Mouse (Mus musculus) CH12.LX (cell line): Measurements from ENCODE around the gene Tmem233. TPM values are rescaled to one million over a fixed set of nuclear protein-coding genes. Genes with fewer than 3 reads are reported as not detected.
A peak's percentile ranks its signal among the peaks of the same experiment; 100 is the strongest.

Experiments used
- DNase-seq: peaks from one replicate; pipeline ENCODE4 v3.0.0-alpha.2; 2013; ENCODE audit errors: extremely low read depth
- H3K27ac ChIP-seq: 2 replicates; pipeline ENCODE4 v1.5.1; 2012; ENCODE audit warnings: low read depth, mild to moderate bottlenecking, control low read depth, moderate library complexity; ENCODE audit not compliant: insufficient read depth
- H3K27me3 ChIP-seq: replicated peaks from 2 replicates; pipeline ENCODE3; 2012; ENCODE audit warnings: inconsistent platforms
- H3K36me3 ChIP-seq, 2 experiments: replicated peaks in 1 of 2; 2 replicates each; pipeline versions ENCODE3 to v1.6.1; 2012; ENCODE audit warnings: inconsistent platforms in 1 of 2, low read length in 1 of 2, mild to moderate bottlenecking in 1 of 2, mixed read lengths in 1 of 2, moderate library complexity in 1 of 2; ENCODE audit not compliant: control insufficient read depth in 1 of 2, insufficient read depth in 1 of 2
- H3K4me1 ChIP-seq, 2 experiments: 2 replicates each; pipeline ENCODE4 v1.6.1; 2012; ENCODE audit warnings: inconsistent platforms in 1 of 2, moderate library complexity in 1 of 2; ENCODE audit not compliant: insufficient read depth in 2 of 2, control insufficient read depth in 1 of 2
- H3K4me2 ChIP-seq: 2 replicates; pipeline ENCODE4 v1.6.1; 2012; ENCODE audit warnings: low read depth, mild to moderate bottlenecking, control low read depth; ENCODE audit not compliant: poor library complexity, insufficient read depth, severe bottlenecking
- H3K4me3 ChIP-seq, 3 experiments: fragments of 150-350 bp in 1 of 3; sonication (generic) in 1 of 3; replicated peaks in 1 of 3; 2 replicates each; pipeline versions ENCODE3 to v1.5.1; 2011 to 2012; ENCODE audit warnings: low read depth in 2 of 3, low read length in 2 of 3, mild to moderate bottlenecking in 2 of 3, moderate library complexity in 2 of 3, control low read depth in 1 of 3, improper control_type of control experiment in 1 of 3, inconsistent platforms in 1 of 3, mixed read lengths in 1 of 3; ENCODE audit not compliant: poor library complexity in 1 of 3
- H3K79me2 ChIP-seq: replicated peaks from 2 replicates; pipeline ENCODE4 v1.6.1; 2012; ENCODE audit warnings: mild to moderate bottlenecking, moderate library complexity; ENCODE audit not compliant: control insufficient read depth, poor library complexity, insufficient read depth, severe bottlenecking; ENCODE audit errors: extremely low read depth
- H3K9ac ChIP-seq: 2 replicates; pipeline ENCODE4 v1.6.1; 2012; ENCODE audit warnings: low read depth, mild to moderate bottlenecking, control low read depth, moderate library complexity; ENCODE audit not compliant: insufficient read depth
- H3K9me3 ChIP-seq: replicated peaks from 2 replicates; pipeline ENCODE3; 2012; ENCODE audit warnings: low read length, inconsistent platforms, mixed read lengths
- CHD1 ChIP-seq: IDR thresholded peaks from 2 replicates; pipeline ENCODE4 v1.6.1; 2012; ENCODE audit warnings: low read depth, low read length, improper control_type of control experiment, inconsistent platforms
- CHD2 ChIP-seq: IDR thresholded peaks from 2 replicates; pipeline ENCODE4 v1.6.1; 2011; ENCODE audit warnings: low read length, improper control_type of control experiment
- CTCF ChIP-seq, 2 experiments: IDR thresholded peaks in 1 of 2; conservative IDR thresholded peaks in 1 of 2; 2 replicates each; pipeline ENCODE4 v1.5.1; 2011 to 2012; ENCODE audit warnings: low read depth in 2 of 2, low read length in 2 of 2, improper control_type of control experiment in 1 of 2, inconsistent platforms in 1 of 2, mild to moderate bottlenecking in 1 of 2, moderate library complexity in 1 of 2
- ELF1 ChIP-seq: IDR thresholded peaks from 2 replicates; pipeline ENCODE4 v1.6.1; 2014; ENCODE audit warnings: low read depth, mild to moderate bottlenecking, inconsistent platforms, low read length, improper control_type of control experiment
- IRF4 ChIP-seq: IDR thresholded peaks from 2 replicates; pipeline ENCODE4 v1.6.1; 2014; ENCODE audit warnings: low read depth, mild to moderate bottlenecking, inconsistent platforms, low read length, improper control_type of control experiment
- JUN ChIP-seq: IDR thresholded peaks from 2 replicates; pipeline ENCODE4 v1.6.1; 2011; ENCODE audit warnings: low read depth, mild to moderate bottlenecking, low read length, improper control_type of control experiment, moderate library complexity; ENCODE audit not compliant: insufficient read depth
- JUND ChIP-seq: conservative IDR thresholded peaks from 2 replicates; pipeline ENCODE4 v1.6.1; 2011; ENCODE audit warnings: low read depth, low read length, improper control_type of control experiment
- MAFK ChIP-seq: IDR thresholded peaks from 2 replicates; pipeline ENCODE4 v1.6.1; 2011; ENCODE audit warnings: low read length, improper control_type of control experiment; ENCODE audit not compliant: insufficient replicate concordance
- MAX ChIP-seq: IDR thresholded peaks from 2 replicates; pipeline ENCODE4 v1.6.1; 2011; ENCODE audit warnings: low read length, improper control_type of control experiment
- MEF2A ChIP-seq: IDR thresholded peaks from 2 replicates; pipeline ENCODE4 v1.6.1; 2014; ENCODE audit warnings: low read depth, mild to moderate bottlenecking, inconsistent platforms, low read length, improper control_type of control experiment, borderline replicate concordance
- MXI1 ChIP-seq: IDR thresholded peaks from 2 replicates; pipeline ENCODE4 v1.6.1; 2011; ENCODE audit warnings: mild to moderate bottlenecking, low read depth, low read length, improper control_type of control experiment
- NELFE ChIP-seq: IDR thresholded peaks from 2 replicates; pipeline ENCODE4 v1.6.1; 2011; ENCODE audit warnings: low read depth, low read length, improper control_type of control experiment
- NRF1 ChIP-seq: IDR thresholded peaks from 2 replicates; pipeline ENCODE4 v1.6.1; 2014; ENCODE audit warnings: low read depth, mild to moderate bottlenecking, inconsistent platforms, low read length, improper control_type of control experiment, moderate library complexity
- RAD21 ChIP-seq: IDR thresholded peaks from 2 replicates; pipeline ENCODE4 v1.6.1; 2011; ENCODE audit warnings: low read depth, mild to moderate bottlenecking, low read length, improper control_type of control experiment, moderate library complexity
- SMC3 ChIP-seq: IDR thresholded peaks from 2 replicates; pipeline ENCODE4 v1.6.1; 2011; ENCODE audit warnings: low read depth, low read length, improper control_type of control experiment
- TBP ChIP-seq: conservative IDR thresholded peaks from 2 replicates; pipeline ENCODE4 v1.6.1; 2011; ENCODE audit warnings: low read depth, low read length, improper control_type of control experiment
- UBTF ChIP-seq: IDR thresholded peaks from 2 replicates; pipeline ENCODE4 v1.6.1; 2012; ENCODE audit warnings: low read depth, mild to moderate bottlenecking, inconsistent platforms, low read length, improper control_type of control experiment, moderate library complexity
- USF2 ChIP-seq: conservative IDR thresholded peaks from 2 replicates; pipeline ENCODE4 v1.6.1; 2011; ENCODE audit warnings: low read depth, low read length, improper control_type of control experiment
- ZC3H11A ChIP-seq: IDR thresholded peaks from 2 replicates; pipeline ENCODE4 v1.6.1; 2012; ENCODE audit warnings: low read depth, mild to moderate bottlenecking, inconsistent platforms, low read length, improper control_type of control experiment
- ZKSCAN1 ChIP-seq: IDR thresholded peaks from 2 replicates; pipeline ENCODE4 v1.6.1; 2012; ENCODE audit warnings: low read depth, inconsistent platforms, low read length, improper control_type of control experiment, borderline replicate concordance
- ZMIZ1 ChIP-seq: IDR thresholded peaks from 2 replicates; pipeline ENCODE4 v1.6.1; 2012; ENCODE audit warnings: low read depth, mild to moderate bottlenecking, inconsistent platforms, low read length, improper control_type of control experiment
- dilution Hi-C: fragments of 300-500 bp; cut with MboI; formaldehyde crosslinking; loops from 2 replicates; pipeline ENCODE4 v1.14.3; 2020; ENCODE audit warnings: low sequenced_read_pairs; ENCODE audit not compliant: extremely low pct_unique_long_range_greater_than_20kb, extremely low pct_ligation_motif_present
- in situ Hi-C: fragments of 300-500 bp; cut with MboI; formaldehyde crosslinking; loops from 3 replicates; pipeline ENCODE4 v1.14.3; 2019; ENCODE audit warnings: low sequenced_read_pairs, low pct_ligation_motif_present, low pct_unique_long_range_greater_than_20kb, mixed read lengths
- polyA plus RNA-seq: library from polyadenylated mRNA; unstranded; fragments of >175 nt; gene quantifications from 2 replicates; pipeline ENCODE4 v1.2.1, GENCODE M21; 2012; ENCODE audit warnings: low read depth; ENCODE audit not compliant: insufficient read length
- total RNA-seq, 2 experiments: library from RNA; depleted of rRNA; stranded (reverse); fragments of 300-350 nt in 1 of 2; fragments of >200 nt in 1 of 2; gene quantifications; 2 replicates each; pipeline ENCODE4 v1.2.3; 2012 to 2014

Tmem233 gene
- total RNA-seq (2012; rRNA removed) (not detected in 2 replicates), total RNA-seq (2014; rRNA removed) (not detected in 2 replicates), polyA plus RNA-seq (not detected in 2 replicates)

DNA sequence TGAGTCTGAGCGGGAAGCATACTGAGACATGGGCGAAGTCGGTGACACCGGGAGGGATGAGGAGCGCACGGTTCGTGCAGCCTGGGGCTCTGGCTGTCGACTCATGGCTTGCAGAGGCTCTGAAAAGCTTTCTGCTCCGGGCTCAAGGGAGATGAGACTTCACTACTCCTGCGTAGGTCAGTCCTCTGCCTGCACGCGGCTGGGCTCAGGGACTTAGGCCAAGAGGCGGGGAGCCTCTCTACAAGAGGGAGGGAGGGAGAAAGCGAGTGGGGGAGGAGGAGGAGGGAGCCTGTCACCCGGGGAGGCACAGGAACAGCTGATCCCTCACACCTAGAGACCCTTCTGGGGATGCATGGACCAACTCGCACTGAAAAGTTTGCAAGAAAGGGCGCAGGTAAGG, at the start of gene Tmem233:
Gene Tmem233, minus strand, starts transcription at position 164 of the 400 bp plus-strand sequence.
- no peaks in the 10 kb centered on the region for H3K79me2 ChIP-seq
- no peak for TF ChIP-seq ZKSCAN1
- TF ChIP-seq TBP, result no peak
- TF ChIP-seq CHD1, result no peak
- TF ChIP-seq MAX, result no peak
- no peak for TF ChIP-seq USF2
- no peak for TF ChIP-seq MEF2A
- no peak for TF ChIP-seq CHD2
- no peak for TF ChIP-seq UBTF
- no peak for TF ChIP-seq ZC3H11A
- TF ChIP-seq NELFE, result no peak
- TF ChIP-seq MXI1, result no peak
- no peak for TF ChIP-seq JUND
- no peak for TF ChIP-seq NRF1
- TF ChIP-seq MAFK, result no peak
- TF ChIP-seq ZMIZ1, result no peak
- no peaks in the 10 kb centered on the region for H3K4me1 ChIP-seq
- in situ Hi-C loops, result no loop called here
- dilution Hi-C loops, result no loop called here
- H3K4me3 ChIP-seq, result no peak within 1 kb of the TSS
- no peaks in the 10 kb centered on the region for H3K36me3 ChIP-seq
- H3K4me2 ChIP-seq, result no peak within 1 kb of the TSS
- no peak for DNase-seq
- no peak within 1 kb of the TSS for H3K27ac ChIP-seq
- H3K27me3 ChIP-seq, result no peaks in the 10 kb centered on the region
- H3K9ac ChIP-seq, result no peak within 1 kb of the TSS
- peaks cover 79% of the 10 kb centered on the region for H3K9me3 ChIP-seq

DNA sequence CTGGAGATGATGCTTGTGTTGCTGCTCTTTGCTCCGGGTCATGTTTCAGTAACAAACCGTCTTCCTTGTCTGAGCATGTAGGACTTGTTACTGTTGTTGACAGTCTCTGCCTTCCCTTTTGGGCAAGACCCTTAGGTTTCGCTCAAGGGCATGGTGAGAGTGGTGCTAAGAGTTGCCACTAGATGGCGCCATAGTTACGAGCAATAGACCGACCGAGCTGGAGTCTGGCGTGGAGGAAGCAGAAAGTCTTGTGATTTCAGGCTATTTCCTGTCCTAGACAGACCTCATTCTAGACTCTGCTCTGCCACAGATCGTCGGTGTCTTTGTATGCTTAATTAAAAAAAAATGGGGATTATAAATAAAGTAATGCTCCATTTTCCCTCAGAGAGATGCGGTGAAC, 40.3 kb upstream of the Tmem233 start:
- no peaks in the 10 kb centered on the region for H3K79me2 ChIP-seq
- no peaks in the 10 kb centered on the region for H3K4me1 ChIP-seq
- dilution Hi-C loops, result no loop called here
- no peaks in the 10 kb centered on the region for H3K36me3 ChIP-seq
- no peak overlapping the region for H3K27ac ChIP-seq
- peaks cover 80% of the 10 kb centered on the region for H3K9me3 ChIP-seq
- in situ Hi-C loops, result loop anchor here (25.0 kb wide), 1 partner anchor 939 kb away; no protein-coding TSS in a partner anchor
- peak in 1 of 2 experiments; percentile 51; a peak in 3 of 4 replicates for TF ChIP-seq CTCF (conservative IDR thresholded peaks at IDR 0.05 in 1 of 2, IDR thresholded peaks at IDR 0.05 in 1 of 2; ENCODE audit: low read depth in 2 of 2, low read length in 2 of 2)
- TF ChIP-seq CHD1, result no peak
- no peak for TF ChIP-seq CHD2
- no peak for TF ChIP-seq IRF4
- TF ChIP-seq RAD21, result peak; percentile 53
- TF ChIP-seq JUN, result no peak
- TF ChIP-seq SMC3, result peak; percentile 22; the same call in 1 of the 2 replicates
- no peak for TF ChIP-seq NELFE
- no peak for TF ChIP-seq NRF1
- TF ChIP-seq ELF1, result no peak
- H3K4me3 ChIP-seq, result peak overlapping the region in 1 of 3 experiments; percentile 25
- no peak overlapping the region for H3K4me2 ChIP-seq
- H3K9ac ChIP-seq, result no peak overlapping the region
- DNase-seq, result peak; percentile 6
- no peaks in the 10 kb centered on the region for H3K27me3 ChIP-seq
